Mouse (Mus musculus) kidney, postnatal 10 days (tissue): ENCODE results near the gene AI854703.
"Not testable (repeated sequence)": the region's sequence is repeated elsewhere in the genome, so short reads cannot be mapped to it uniquely, and the experiment has no call there.

Experiments used
- DNase-seq: peaks from one replicate; pipeline ENCODE4 v3.0.0; 2021; ENCODE audit warnings: mixed read lengths

The AI854703 gene

DNA sequence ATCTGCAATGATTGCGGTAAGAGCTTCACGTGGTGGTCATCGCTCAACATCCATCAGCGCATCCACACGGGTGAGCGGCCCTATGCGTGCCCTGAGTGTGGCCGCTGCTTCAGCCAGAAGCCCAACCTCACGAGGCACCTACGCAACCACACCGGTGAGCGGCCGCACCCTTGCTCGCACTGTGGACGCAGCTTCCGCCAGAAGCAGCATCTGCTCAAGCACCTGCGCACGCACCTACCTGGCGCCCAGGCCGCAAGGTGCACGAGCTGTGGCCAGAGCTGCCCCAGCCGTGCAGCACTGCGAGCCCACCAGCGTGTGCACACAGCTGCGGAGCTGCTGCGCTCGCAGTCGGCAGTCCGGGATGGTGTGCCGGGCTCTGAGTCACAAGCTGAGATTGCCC, 6.5 kb upstream of the AI854703 start:
- DNase-seq = no peak

DNA sequence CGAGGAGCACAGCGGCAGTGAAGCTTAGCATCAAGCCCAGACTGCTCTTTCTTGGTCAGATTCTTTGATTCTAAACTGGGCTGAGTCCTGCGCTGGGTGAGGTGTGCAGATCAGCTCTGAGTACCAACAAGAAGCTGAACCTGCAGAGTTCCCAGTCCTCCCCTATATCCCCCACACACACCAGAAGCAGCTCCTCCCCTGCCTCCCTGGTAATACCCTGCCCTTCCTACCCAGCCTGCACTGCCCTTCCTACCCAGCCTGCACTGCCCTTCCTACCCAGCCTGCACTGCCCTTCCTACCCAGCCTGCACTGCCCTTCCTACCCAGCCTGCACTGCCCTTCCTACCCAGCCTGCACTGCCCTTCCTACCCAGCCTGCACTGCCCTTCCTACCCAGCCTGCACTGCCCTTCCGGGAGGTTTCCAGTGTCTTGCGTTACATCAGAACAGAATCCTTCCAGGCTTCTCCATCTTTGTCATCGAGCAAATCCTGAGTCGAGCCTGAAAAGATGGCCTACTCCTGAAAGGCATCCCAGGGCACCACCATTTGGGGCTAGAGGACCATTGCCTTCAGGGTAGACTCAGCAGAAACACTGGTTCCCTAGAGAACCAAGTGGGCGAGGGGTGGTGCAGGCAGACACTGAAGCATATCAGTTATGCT, 4.2 kb upstream of the AI854703 start:
- not testable (repeated sequence) for DNase-seq

DNA sequence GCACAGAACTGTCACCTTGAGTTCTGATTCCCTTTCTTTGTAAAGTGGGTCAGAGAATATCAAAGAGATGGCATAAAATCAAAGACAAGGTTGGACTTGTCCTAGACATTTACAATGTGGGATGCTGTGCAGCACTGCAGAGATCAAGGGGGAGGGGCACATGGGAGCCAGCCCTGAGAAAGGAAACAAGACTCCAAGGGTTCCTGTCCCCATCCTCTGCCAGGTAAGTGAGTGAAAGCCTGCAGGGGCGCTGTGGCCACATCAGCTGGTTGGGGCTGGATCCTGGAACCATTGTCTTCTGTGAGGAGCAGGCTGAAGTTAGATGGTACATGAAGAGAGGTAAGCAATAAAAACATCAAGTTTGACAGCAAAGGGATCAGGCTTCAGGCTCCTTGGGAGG, 3.1 kb upstream of the AI854703 start:
- no peak for DNase-seq

DNA sequence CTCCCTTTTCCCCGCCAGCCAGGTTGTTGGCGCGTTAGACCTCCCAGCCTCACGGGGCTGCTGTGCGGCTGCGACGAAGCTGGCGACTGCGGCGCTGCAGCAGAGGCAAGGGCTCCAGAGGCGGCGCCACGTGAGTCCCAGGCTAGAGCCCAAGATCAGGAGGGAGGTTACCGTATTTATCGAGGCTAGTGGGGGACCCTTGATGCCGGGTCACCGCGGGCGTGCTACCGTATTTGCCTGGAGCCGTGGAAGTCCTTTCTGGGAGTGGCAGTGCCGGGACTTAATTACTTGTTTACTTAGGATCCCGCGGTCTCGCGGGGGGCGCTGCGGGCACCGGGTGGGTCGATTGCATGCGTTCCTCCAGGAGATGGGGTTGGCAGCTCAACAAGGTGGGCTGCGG, 420 bp downstream of the AI854703 start:
- DNase-seq = peak; percentile 79

- peak; percentile 45 for DNase-seq
Measured at GRCm38 (mm10) chr6:48627511-48627924, 954 bp downstream of the AI854703 start.

- peak; percentile 70 for DNase-seq
Measured at GRCm38 (mm10) chr6:48628377-48628776, 1.8 kb downstream of the AI854703 start.

GRCm38 (mm10) chr6:48628808-48629660, 2.5 kb downstream of the AI854703 start:
- peak; percentile 60 for DNase-seq

- DNase-seq = peak; percentile 67
Measured at GRCm38 (mm10) chr6:48629661-48630034, 3.1 kb downstream of the AI854703 start.

GRCm38 (mm10) chr6:48630831-48631230, 4.3 kb downstream of the AI854703 start:
- DNase-seq = no peak

DNA sequence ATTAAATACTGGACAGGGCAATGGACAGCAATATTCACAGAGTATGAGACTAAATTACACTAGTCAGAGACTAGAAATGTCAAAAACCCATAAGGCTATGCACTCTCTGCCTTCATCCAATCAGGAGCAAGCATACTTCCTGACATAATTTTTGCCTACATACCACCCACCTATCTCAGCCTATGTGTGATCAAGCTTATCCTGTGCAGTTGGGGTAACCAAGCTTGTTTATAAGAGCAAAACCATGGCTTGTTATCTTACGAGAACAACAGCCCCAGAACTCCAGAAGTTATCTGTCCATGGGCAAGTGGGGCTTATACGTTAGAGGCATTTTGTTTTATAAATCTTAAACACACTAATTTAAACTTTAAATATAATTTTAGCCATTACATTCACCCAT, 8.5 kb downstream of the AI854703 start:
- DNase-seq = no peak

DNA sequence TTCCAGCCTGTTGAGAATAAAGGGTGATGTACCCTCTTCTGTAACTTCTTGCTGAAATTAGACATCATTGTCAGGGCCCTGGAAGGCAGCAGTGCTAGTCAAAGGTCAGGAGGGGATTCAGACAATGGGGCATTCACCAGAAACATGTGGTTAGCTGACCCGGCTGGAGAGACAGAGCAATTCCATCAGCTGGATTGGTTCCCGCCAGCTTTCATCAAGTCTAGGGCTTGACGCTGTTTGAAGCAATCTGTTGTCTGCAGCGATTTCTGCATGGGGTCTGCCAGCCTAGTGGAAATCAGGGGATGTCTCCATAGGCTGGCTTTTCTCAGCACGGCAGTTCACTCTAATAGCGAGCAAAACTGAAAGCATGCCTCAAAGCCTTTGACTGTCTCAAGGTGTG, 10.0 kb downstream of the AI854703 start:
- DNase-seq = no peak

DNA sequence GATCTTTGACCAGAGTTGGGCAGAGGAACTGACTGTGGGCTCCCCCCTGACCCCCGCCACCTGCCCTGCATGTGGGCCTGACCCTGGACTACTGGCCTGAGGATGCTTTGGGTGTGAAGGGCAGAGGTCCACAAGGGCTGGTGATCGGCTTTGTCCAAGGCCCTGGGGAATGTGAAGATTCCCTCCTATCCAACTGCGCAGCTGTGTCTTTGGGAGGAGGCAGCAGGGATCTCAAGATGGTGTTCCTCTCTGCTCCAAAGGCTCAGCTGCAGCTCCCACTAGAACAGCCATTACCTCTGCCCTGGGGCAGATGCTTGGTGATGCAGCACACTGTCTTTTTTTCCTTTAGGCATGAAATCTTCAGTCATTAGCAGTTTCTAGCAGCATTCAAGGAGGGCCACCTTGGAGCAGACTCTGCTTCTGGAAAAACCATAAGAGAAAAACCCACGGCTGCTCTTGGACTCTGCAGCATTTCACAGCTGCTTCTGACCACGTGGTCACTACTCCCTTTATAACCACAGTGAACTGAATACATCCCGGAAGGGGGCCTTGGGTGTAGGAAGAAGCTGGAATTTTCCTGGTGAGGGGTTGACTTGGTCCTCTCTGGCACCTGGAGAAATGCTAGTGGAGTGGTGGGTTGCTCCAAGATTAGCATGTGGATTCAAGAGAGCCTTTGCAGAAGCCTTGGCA, 11.4 kb downstream of the AI854703 start:
- no peak for DNase-seq

GRCm38 (mm10) chr6:48638553-48638952, 12.0 kb downstream of the AI854703 start:
- DNase-seq = no peak

DNA sequence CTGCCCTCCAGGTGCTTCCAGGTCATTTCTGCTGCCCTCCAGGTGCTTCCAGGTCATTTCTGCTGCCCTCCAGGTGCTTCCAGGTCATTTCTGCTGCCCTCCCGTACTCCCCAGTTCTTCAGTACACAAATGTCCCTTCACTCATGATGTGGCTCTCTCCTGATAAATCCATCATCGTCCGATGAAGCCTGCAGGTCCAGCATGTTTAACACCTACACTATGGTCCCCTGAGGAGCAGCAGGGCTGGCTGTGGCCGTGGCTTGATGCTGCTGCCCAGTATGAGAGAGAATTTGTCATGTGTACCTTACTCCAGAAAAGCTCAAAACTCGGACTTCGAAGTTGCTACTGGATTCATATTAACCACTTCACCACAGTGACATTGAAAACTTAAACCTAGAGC, 14.8 kb downstream of the AI854703 start:
- DNase-seq = no peak

DNA sequence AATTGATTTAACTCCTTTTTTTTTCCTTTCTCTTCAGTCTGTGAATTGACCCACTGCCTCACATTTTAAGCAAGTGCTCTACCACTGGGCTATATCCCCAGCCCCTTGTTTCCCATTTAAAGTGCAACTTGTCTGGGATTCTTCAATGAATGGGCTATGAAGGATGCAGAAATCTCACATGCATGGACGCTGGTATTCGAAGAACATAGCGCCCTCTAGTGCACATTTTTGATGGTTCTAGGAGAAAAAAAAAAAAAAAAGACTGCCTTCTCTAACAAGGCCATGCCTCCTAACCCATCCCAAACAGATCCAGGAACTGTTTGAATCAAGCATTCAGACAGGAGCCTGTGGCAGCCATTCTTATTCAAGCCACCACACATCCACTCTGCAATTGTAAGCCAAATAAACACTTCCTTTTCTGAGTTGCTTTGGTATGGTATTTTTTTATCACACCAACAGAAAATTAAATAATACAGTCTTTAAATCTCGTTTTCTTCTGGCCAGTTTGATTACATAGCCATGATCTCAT, 16.3 kb downstream of the AI854703 start:
- DNase-seq = peak; percentile 57

- DNase-seq = peak; percentile 88
Measured at GRCm38 (mm10) chr6:48645660-48646308, 19.2 kb downstream of the AI854703 start.

DNA sequence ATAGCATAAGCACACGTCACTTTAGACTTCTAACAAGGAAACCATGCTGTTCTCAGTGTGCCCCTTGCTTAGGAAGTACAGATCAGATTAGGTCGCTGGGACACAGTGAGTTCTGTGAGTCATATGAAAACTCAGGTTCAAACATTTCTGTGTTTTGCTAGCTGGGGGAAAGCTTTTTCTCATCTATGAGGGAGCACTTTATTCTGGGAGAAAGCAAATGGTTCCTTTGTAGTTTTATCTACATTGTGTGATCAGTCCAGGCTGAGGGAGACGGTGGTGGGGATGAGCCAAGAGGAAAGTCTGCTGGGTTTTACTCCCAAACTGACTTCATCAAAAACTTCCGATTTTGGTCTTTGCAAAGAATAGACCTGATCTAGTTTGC, 19.7 kb downstream of the AI854703 start:
- no peak for DNase-seq

- DNase-seq = peak; percentile 81
Measured at GRCm38 (mm10) chr6:48646995-48647394, 20.4 kb downstream of the AI854703 start, which contains the start of gene Gimap8. Gene Gimap8 (plus strand): TSS chr6:48647234.

GRCm38 (mm10) chr6:48647611-48648010, 21.0 kb downstream of the AI854703 start:
- no peak for DNase-seq

GRCm38 (mm10) chr6:48648779-48649178, 22.2 kb downstream of the AI854703 start:
- DNase-seq = no peak

DNA sequence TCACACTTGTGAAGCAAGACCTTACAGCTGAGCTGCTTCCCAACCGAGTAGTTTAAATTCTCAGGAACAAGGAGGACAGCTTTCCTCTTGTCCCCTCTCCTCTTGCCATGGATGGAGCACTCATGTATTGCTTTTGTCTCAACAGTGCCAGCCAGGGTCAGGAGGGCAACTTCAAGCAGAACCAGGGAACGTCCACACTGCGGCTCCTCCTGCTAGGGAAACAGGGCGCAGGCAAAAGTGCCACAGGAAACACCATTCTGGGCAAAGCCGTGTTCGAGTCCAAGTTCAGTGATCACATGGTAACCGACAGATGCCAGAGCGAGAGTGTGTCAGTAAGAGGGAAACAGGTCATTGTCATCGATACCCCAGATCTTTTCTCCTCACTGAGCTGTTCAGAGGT, 23.5 kb downstream of the AI854703 start:
- no peak for DNase-seq

DNA sequence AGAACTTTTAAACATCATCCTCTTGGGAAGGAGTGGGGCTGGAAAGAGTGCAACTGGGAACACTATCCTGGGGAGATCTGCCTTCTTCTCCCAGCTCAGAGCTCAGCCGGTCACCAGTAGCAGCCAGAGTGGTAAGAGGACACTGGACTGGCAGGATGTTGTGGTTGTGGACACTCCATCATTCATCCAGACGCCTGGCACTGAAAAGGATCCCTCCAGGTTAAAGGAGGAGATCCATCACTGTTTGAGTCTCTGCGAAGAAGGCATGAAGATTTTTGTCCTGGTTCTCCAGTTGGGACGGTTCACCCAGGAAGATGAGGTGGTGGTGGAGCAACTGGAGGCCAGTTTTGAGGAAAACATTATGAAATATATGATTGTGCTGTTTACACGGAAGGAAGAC, 32.2 kb downstream of the AI854703 start:
- DNase-seq = no peak

- no peak for DNase-seq
Measured at GRCm38 (mm10) chr6:48664750-48665149, 38.2 kb downstream of the AI854703 start.
